Mouse (Mus musculus) heart, postnatal 0 days (tissue): ENCODE measurements around the gene Proser2. TPM values are rescaled to one million over a fixed set of nuclear protein-coding genes. Genes with fewer than 3 reads are reported as not detected.

ENCODE experiments used
- ATAC-seq: fragments of 200-750 bp; cut with Nextera tagmentation; 2 replicates; pipeline ENCODE4 v1.8.0; 2017; ENCODE audit warnings: low read depth, moderate number of reproducible peaks, moderate library complexity; ENCODE audit not compliant: insufficient read depth
- DNase-seq: peaks from one replicate; pipeline ENCODE4 v3.0.0-alpha.2; 2016; ENCODE audit warnings: low spot score
- H3K27ac ChIP-seq: fragments of 300-500 bp; sonication (generic); 2 replicates; pipeline ENCODE4 v1.5.1; 2014; ENCODE audit warnings: low read depth, mild to moderate bottlenecking
- H3K27me3 ChIP-seq: fragments of 300-500 bp; sonication (generic); 2 replicates; pipeline ENCODE4 v1.6.1; 2014; ENCODE audit warnings: low read length, mixed read lengths; ENCODE audit not compliant: control insufficient read depth, insufficient read depth
- H3K36me3 ChIP-seq: fragments of 300-500 bp; sonication (generic); replicated peaks from 2 replicates; pipeline ENCODE4 v1.6.1; 2014; ENCODE audit warnings: low read length, mixed read lengths; ENCODE audit not compliant: control insufficient read depth, insufficient read depth
- H3K4me1 ChIP-seq: fragments of 300-500 bp; sonication (generic); 2 replicates; pipeline ENCODE4 v1.6.1; 2014; ENCODE audit warnings: antibody characterized with exemption; ENCODE audit not compliant: control insufficient read depth, insufficient read depth
- H3K4me2 ChIP-seq: fragments of 300-500 bp; sonication (generic); 2 replicates; pipeline ENCODE4 v1.6.1; 2014; ENCODE audit warnings: low read depth, mild to moderate bottlenecking, low read length, moderate library complexity
- H3K4me3 ChIP-seq: fragments of 300-500 bp; sonication (generic); 2 replicates; pipeline ENCODE4 v1.5.1; 2014; ENCODE audit warnings: low read depth, low read length
- H3K9ac ChIP-seq: fragments of 300-500 bp; sonication (generic); replicated peaks from 2 replicates; pipeline ENCODE4 v1.6.1; 2014; ENCODE audit warnings: low read depth, low read length, mixed read lengths
- H3K9me3 ChIP-seq: fragments of 300-500 bp; sonication (generic); replicated peaks from 2 replicates; pipeline ENCODE4 v1.6.1; 2016; ENCODE audit warnings: low read length; ENCODE audit not compliant: control insufficient read depth
- CTCF ChIP-seq: IDR thresholded peaks from 2 replicates; pipeline ENCODE4 v1.5.1; 2016; ENCODE audit warnings: antibody characterized with exemption, control low read depth, low read depth
- EP300 ChIP-seq: IDR thresholded peaks from 2 replicates; pipeline ENCODE4 v1.6.1; 2016; ENCODE audit warnings: antibody characterized with exemption, low read depth
- WGBS: fragments of 180-500 bp; shearing (Covaris S2); extraction: QIAGEN DNeasy Blood & Tissue Kit; methylation state at CpG from one replicate; pipeline ENCODE4 v1.1.7; 2014; 5-methylcytosine and 5-hydroxymethylcytosine counted together
- polyA plus RNA-seq: library from polyadenylated mRNA; unstranded; fragments of >200 nt; fragmentation: Nextera tagmentation; extraction: Ambion mirVana; gene quantifications from 2 replicates; pipeline ENCODE4 v1.2.1, GENCODE M21; 2015
- total RNA-seq: library from RNA; depleted of rRNA; stranded (reverse); fragments of >200 nt; gene quantifications from 2 replicates; pipeline ENCODE4 v1.2.3, GENCODE M21; 2014; ENCODE audit warnings: low replicate concordance

Proser2 gene
- total and polyA plus RNA-seq, 2 experiments from 2014 or later: 17.9 to 39.8 TPM

- no peak for DNase-seq
- no peak for ATAC-seq
- Histone ChIP-seq H3K4me3 (no peak overlapping the region), H3K9me3 (no peaks in the 10 kb centered on the region), H3K36me3 (no peaks in the 10 kb centered on the region), H3K27ac (no peak overlapping the region), H3K4me2 (no peak overlapping the region), H3K9ac (no peak overlapping the region), H3K27me3 (no peaks in the 10 kb centered on the region), H3K4me1 (peaks cover 19% of the 10 kb centered on the region)
- 79% methylated on average over 7 of the region's 7 CpGs for WGBS
- TF ChIP-seq EP300 (no peak), CTCF (no peak)
These were observed 57.2 kb downstream of the Proser2 start for GRCm38 (mm10) chr2:6072685-6073260.

GRCm38 (mm10) chr2:6071598-6072440, 58.2 kb downstream of the Proser2 start:
- Histone ChIP-seq H3K4me3 (no peak overlapping the region), H3K9ac (no peak overlapping the region), H3K9me3 (peaks cover 6% of the 10 kb centered on the region; the same call in 1 of the 2 replicates), H3K4me2 (no peak overlapping the region), H3K27ac (no peak overlapping the region; the same call in 1 of the 2 replicates), H3K36me3 (no peaks in the 10 kb centered on the region), H3K27me3 (no peaks in the 10 kb centered on the region), H3K4me1 (peaks cover 19% of the 10 kb centered on the region)
- ATAC-seq (no peak), DNase-seq (peak; percentile 50)
- 40% methylated on average over 11 of the region's 11 CpGs for WGBS
- TF ChIP-seq CTCF (no peak), EP300 (no peak)

- 53% methylated on average over 11 of the region's 11 CpGs for WGBS
- Histone ChIP-seq H3K4me1 (peaks cover 19% of the 10 kb centered on the region), H3K4me3 (no peak overlapping the region), H3K4me2 (no peak overlapping the region), H3K9me3 (peaks cover 7% of the 10 kb centered on the region; the same call in 1 of the 2 replicates), H3K9ac (no peak overlapping the region), H3K27ac (no peak overlapping the region), H3K36me3 (no peaks in the 10 kb centered on the region), H3K27me3 (no peaks in the 10 kb centered on the region)
- ATAC-seq (no peak), DNase-seq (no peak)
- no peak for TF ChIP-seq EP300
- no peak for TF ChIP-seq CTCF
These were observed 59.1 kb downstream of the Proser2 start for GRCm38 (mm10) chr2:6070925-6071324.

GRCm38 (mm10) chr2:6067341-6067740, 62.7 kb downstream of the Proser2 start:
- Histone ChIP-seq H3K9me3 (peaks cover 7% of the 10 kb centered on the region; the same call in 1 of the 2 replicates), H3K9ac (no peak overlapping the region), H3K27me3 (no peaks in the 10 kb centered on the region), H3K36me3 (no peaks in the 10 kb centered on the region), H3K4me3 (no peak overlapping the region), H3K4me2 (no peak overlapping the region), H3K27ac (no peak overlapping the region), H3K4me1 (peaks cover 7% of the 10 kb centered on the region)
- no peak for TF ChIP-seq EP300
- ATAC-seq (no peak), DNase-seq (no peak)
- 80% methylated on average over 6 of the region's 6 CpGs for WGBS

- Histone ChIP-seq H3K9ac (no peak overlapping the region), H3K36me3 (peaks cover 19% of the 10 kb centered on the region), H3K9me3 (no peaks in the 10 kb centered on the region), H3K27ac (no peak overlapping the region), H3K4me3 (no peak overlapping the region), H3K4me1 (no peaks in the 10 kb centered on the region), H3K27me3 (no peaks in the 10 kb centered on the region), H3K4me2 (no peak overlapping the region)
- WGBS: 72% methylated on average over 10 of the region's 10 CpGs
- no peak for DNase-seq
- no peak for ATAC-seq
- TF ChIP-seq CTCF (no peak), EP300 (no peak)
These were observed 69.8 kb downstream of the Proser2 start for GRCm38 (mm10) chr2:6060071-6060804.
